Mouse (Mus musculus): ENCODE results near the gene Serpina1c. TPM values are rescaled to one million over a fixed set of nuclear protein-coding genes. Genes with fewer than 3 reads are reported as not detected.
"Not testable (repeated sequence)": the region's sequence is repeated elsewhere in the genome, so short reads cannot be mapped to it uniquely, and the experiment has no call there.

Gene Serpina1c
- not detected for total RNA-seq (2021)

GRCm38 (mm10) chr12:103904837-103905340 is at the start of gene Serpina1c:
Gene Serpina1c, minus strand, starts transcription at chr12:103904887.
- not testable (repeated sequence) for DNase-seq

- not testable (repeated sequence) for DNase-seq
These were observed 48.3 kb upstream of the Serpina1c start for GRCm38 (mm10) chr12:103952972-103953371.

- no peak for DNase-seq
These were observed 41.6 kb upstream of the Serpina1c start for GRCm38 (mm10) chr12:103946243-103946642.

GRCm38 (mm10) chr12:103909181-103909580 is 4.5 kb upstream of the Serpina1c start:
- DNase-seq = not testable (repeated sequence)

GRCm38 (mm10) chr12:103907746-103908145 is 3.1 kb upstream of the Serpina1c start:
- DNase-seq = not testable (repeated sequence)

- DNase-seq = not testable (repeated sequence)
These were observed 2.8 kb downstream of the Serpina1c start for GRCm38 (mm10) chr12:103901929-103902328.

GRCm38 (mm10) chr12:103866873-103867272 is 37.8 kb downstream of the Serpina1c start:
- DNase-seq = not testable (repeated sequence)

GRCm38 (mm10) chr12:103863101-103863974 is 41.3 kb downstream of the Serpina1c start, which contains the start of gene Serpina1a:
Gene Serpina1a, minus strand, starts transcription at chr12:103863562.
- DNase-seq = not testable (repeated sequence)

GRCm38 (mm10) chr12:103860976-103861375 is 43.7 kb downstream of the Serpina1c start:
- no peak for DNase-seq

GRCm38 (mm10) chr12:103860571-103860970 is 44.1 kb downstream of the Serpina1c start:
- not testable (repeated sequence) for DNase-seq

GRCm38 (mm10) chr12:103859584-103859983 is 45.1 kb downstream of the Serpina1c start:
- not testable (repeated sequence) for DNase-seq

GRCm38 (mm10) chr12:103853032-103853431 is 51.7 kb downstream of the Serpina1c start:
- DNase-seq = not testable (repeated sequence)

Other genes starting within 250 kb of the Serpina1c start
- gene Serpina6, start 247.7 kb downstream of the Serpina1c start, total RNA-seq (2021) = not detected
- gene Serpina16, start 228.7 kb downstream of the Serpina1c start, total RNA-seq (2021) = not detected
- not detected for gene Serpina1f, start 209.4 kb downstream of the Serpina1c start, total RNA-seq (2021)
- not detected for gene Serpina1d, start 131.3 kb downstream of the Serpina1c start, total RNA-seq (2021)
- gene Serpina1b, start 74.5 kb downstream of the Serpina1c start, total RNA-seq (2021) = not detected
- not detected for gene Serpina1a, start 41.3 kb downstream of the Serpina1c start, total RNA-seq (2021)
- gene Serpina1e, start 54.1 kb upstream of the Serpina1c start, total RNA-seq (2021) = not detected
- not detected for gene Serpina11, start 85.1 kb upstream of the Serpina1c start, total RNA-seq (2021)
- gene Serpina9, start 108.9 kb upstream of the Serpina1c start, total RNA-seq (2021) = under 1 TPM in 1 of 2 experiments, not detected in 1; 0.37 TPM
- gene Serpina12, start 139.6 kb upstream of the Serpina1c start, total RNA-seq (2021) = under 1 TPM in 1 of 2 experiments, not detected in 1; 0.12 TPM
- not detected for gene Serpina5, start 196.2 kb upstream of the Serpina1c start, total RNA-seq (2021)
- gene Serpina3a, start 207.8 kb upstream of the Serpina1c start, total RNA-seq (2021) = not detected
- gene Serpina3b, start 223.1 kb upstream of the Serpina1c start, total RNA-seq (2021) = not detected
- gene Serpina3c, start 249.0 kb upstream of the Serpina1c start, total RNA-seq (2021) = under 1 TPM; 0.23 to 0.45 TPM

Measured in layer of hippocampus, postnatal 36 days (tissue).